Mouse (Mus musculus): ENCODE measurements around the gene Apbb2.

Apbb2 gene

DNA sequence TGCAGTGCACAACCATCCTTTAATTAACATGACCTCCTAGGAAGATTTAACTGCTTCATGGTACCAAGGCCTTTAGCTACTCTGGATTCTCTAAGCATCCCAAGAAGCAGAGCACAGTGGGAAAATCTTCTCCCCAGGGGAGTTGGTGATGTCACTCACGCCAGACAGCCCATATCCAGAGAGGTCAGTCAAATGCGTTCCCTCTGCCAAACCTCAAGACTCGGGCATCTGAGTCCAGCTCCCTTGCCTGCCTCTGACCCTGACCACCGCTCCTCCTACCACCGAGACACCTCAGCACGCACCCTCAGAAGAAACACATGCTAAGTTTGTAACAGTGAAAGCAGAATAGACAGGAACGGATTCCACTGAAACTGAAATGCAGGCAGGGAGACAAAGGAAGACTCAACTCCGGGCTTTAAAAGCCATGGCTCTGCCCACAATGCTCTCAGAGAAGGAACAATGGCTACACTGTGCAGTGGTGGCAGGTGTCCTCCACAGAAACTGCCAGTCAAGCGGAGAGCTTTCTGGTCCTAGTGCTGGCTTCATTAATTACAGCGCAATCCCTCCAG, 72.9 kb downstream of the Apbb2 start:
- DNase-seq = peak in 1 of 2 experiments; percentile 32

- DNase-seq = no peak
Observed at GRCm38 (mm10) chr5:66543761-66544160, 74.8 kb downstream of the Apbb2 start.

DNA sequence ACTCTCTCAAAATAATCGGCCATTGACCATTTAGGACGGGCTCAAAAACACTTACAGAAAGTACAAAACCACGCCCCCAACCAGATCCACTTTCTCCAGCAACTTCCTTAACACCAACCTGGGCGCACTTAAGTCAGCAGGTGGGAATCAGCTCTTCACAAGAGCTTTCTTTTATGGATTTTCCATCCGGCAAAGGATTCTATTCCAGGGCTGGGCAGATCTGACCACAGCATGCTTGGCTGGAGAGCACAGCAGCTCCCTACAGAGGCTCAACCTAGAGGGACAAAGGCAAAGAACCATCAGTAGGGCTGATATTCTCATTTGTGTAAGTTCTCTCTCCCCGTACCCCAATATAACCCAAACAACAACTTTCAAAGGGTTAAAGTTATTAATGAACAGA, 75.2 kb downstream of the Apbb2 start:
- DNase-seq = no peak

GRCm38 (mm10) chr5:66542521-66542920, 76.1 kb downstream of the Apbb2 start:
- no peak for DNase-seq

DNA sequence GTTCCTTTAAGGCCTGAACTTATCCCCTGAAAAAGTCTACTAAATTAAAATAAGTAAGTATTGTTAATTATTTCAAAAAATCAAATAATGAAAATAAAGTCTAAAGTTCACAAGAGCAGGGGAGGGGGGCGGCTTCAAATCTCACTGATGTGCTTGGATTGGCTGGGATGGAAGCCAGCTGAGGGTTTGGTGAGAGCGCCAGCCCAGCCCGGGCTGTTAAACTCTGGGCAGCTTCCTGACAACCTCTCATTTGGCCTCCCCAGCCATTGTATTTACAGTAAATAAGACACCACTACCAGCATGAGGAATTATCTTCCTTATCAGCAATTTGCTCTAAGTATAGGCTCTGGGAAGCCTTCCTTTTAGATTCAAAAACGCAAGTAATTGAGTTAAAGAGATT, 77.2 kb downstream of the Apbb2 start:
- no peak for DNase-seq

- DNase-seq = no peak
Observed at GRCm38 (mm10) chr5:66540246-66540645, 78.3 kb downstream of the Apbb2 start.

GRCm38 (mm10) chr5:66537811-66538210, 80.8 kb downstream of the Apbb2 start:
- no peak for DNase-seq

- DNase-seq = no peak
Observed at GRCm38 (mm10) chr5:66536696-66537358, 81.8 kb downstream of the Apbb2 start.

DNA sequence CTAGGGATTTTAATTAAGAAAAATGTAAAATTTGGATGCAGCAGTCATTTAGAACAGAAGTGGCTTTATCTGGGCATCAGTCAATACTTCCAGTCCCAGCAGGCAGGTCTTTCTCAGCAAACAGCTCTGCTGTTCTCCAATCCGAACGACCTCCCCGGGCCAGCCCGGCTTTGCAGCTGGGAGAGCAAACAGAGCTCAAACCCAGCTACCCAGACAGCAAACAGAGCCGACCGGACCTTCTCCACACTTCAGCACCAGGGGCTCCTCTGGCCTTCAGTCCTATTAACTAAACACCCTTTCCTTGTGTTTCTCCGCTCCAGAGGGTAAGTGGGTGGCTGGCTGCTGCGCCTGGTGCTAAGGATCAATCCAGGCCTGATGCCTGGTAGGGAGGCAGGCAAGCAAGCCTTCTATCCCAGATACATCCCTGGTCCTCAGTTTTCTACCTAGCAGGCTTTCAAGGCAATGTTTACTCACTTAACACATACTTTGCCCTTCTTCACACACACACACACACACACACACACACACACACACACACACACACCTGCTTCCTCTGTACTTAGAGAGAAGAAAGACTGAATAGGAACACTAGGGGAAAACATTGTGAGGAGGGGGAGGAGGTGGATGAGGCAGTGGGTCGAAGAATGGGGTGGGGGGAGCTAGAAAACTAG, 82.9 kb downstream of the Apbb2 start:
- DNase-seq = no peak

DNA sequence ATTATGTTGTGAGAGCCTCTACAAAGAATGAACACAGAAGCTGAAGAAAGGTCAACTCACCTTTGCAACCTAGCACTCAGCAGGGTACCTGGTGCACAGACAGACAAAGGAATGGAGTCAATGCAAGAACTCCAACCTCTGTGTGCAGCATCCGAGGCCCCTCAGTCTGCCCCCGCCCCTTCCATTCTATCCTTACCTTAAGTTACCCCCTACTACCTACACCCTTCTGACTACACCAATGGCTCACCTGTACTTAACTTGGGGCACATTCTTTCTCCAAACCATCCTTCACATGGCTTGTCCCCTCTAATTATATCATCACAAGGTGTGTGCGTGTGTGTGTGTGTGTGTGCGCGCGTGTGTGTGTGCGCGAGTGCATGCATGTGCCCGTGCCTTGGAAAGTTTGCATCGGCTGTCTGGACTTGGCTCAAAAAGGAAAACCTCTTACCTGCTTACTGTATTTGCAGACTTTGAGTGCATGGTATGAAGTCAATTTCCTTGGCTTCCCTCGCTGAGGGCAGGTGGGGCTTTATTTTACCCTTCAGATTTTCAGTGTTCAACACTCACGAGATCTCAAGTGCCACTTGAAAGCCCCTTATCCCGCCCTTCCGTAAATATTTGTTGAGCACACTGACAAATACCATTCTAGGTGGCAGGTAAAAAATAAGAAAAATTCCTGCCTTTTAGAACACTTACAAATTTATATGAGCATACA, 84.7 kb downstream of the Apbb2 start:
- no peak for DNase-seq

DNA sequence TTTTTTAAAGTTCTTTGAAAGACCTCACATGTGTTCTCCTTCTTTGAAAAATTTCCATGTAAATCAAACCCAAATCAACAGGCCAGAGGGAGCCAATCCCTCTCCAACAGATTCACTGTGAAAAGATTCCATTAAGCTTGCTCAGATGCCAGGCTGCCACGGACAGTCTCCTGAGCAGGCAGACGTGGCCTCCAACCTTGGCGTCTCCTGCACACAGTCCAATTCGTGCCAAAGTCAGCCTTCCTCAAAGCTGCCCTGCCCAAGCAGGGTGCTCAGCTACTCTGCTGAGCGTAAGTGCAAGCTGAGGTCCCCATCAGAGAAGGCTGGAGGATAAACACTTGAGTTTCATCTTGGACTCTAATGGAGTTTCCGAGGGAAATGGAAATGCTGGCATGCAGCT, 85.8 kb downstream of the Apbb2 start:
- peak; percentile 61 to 78 for DNase-seq

DNA sequence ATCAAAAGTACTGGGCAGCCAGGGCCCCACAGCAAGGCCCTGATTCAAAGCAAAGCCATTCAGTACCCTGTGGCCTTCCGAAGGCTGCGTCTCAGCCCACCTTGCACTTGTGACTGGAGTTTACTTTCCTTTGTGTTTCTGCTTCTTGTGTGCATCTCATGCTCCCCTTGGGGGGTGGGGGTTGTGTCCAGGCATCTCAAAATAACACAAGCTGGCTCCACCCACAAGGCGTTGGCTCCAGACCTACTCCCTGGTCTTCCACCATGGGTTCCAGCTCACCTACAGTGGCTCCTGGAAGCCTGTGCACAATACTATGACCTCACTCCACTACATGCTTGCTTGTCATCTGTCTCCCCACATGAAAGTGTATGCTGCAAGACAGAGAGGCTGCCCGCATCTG, 88.2 kb downstream of the Apbb2 start:
- no peak for DNase-seq

GRCm38 (mm10) chr5:66529631-66530030, 89.0 kb downstream of the Apbb2 start:
- no peak for DNase-seq

- DNase-seq = no peak
Observed at GRCm38 (mm10) chr5:66528567-66528966, 90.0 kb downstream of the Apbb2 start.

DNA sequence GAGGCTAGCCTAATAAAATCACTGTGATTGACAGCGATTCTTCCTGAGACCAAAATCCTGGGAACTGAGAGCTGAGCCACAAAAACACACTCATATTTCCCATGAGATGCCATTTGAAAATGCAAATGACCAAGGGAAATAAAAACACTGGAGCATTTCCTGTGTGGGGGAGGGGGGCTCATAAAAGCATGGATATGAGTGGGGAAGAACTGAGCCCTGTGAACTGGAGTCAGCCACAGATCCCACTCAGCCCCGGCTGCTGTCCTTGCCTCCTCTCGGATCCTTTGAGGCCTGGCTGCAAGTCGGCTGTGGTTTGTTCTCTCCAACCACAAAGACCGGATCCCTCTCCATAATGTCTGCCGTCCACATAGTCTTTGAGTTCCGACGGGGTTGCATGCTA, 91.5 kb downstream of the Apbb2 start:
- DNase-seq = no peak

GRCm38 (mm10) chr5:66525002-66525401, 93.6 kb downstream of the Apbb2 start:
- no peak for DNase-seq

DNA sequence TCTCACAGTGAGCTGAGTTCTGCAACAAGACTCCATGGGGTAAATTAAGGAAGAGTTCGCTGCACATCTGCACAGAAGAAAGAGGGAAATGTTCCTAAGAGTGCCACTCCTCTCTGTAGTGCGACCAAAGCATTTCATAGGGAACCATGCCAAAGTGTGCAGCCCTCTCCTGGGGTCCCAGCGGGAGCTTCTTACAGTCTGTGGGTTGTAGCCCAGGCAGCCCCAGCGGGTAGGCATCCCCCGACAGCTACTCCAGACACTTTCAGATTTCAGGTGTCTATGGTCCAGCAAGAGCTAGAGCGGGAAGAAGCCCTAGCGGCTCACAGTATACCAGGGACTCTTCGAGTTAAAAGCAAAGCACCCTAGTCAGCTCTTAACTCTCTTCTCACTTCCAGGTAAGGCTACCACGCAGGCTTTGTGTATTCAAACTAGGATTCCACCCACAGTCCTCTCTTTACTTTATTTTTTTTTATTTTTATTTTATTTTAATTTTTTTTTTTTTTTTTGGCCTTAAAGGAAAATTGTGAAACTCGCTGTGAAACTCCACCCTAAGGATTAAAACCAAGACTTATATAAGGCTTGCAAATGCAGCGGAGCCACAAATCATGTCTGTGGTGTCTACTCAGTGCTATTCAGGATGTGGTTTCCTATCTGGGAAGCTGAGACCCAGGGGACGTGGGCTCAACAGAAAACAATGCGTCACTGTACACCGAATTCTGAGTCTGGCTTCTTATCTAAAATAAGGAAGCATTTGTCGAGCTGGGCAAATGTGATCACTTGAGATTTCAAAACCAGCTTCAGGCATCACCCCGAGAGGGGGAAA, 94.7 kb downstream of the Apbb2 start:
- no peak for DNase-seq

- no peak for DNase-seq
Observed at GRCm38 (mm10) chr5:66521250-66521649, 97.3 kb downstream of the Apbb2 start.

- DNase-seq = peak; percentile 34 to 36
Observed at GRCm38 (mm10) chr5:66519511-66519910, 99.1 kb downstream of the Apbb2 start.

DNA sequence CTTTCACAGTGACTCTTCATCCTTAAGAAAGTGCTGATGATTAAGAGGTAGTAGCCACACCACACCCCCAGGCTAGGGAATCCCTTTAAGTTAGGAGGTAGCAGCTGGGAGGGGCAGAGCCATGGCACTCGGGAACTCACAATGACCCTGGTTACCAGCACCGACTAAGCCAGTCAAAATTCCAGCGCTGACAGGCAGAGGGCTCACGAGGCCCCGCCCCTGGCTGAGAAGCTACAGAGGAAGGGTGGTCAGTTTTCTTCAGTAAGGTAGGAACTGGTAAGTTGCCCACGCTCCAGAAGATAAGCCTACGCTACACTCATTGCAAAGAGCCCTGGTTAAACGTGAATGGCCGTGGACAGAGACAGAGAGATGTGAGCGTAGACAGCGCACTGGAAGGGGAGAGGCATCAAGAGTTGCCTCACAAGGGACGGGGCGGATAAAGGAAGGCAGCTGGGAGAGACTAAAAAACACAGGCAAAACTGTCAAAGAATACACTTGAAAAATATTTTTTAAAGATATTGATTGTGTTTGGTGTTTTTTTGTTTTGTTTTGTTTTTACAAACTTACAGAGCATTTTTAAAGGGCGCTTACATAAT, 100.1 kb downstream of the Apbb2 start:
- no peak for DNase-seq

- no peak for DNase-seq
Observed at GRCm38 (mm10) chr5:66517503-66517902, 101.1 kb downstream of the Apbb2 start.

DNA sequence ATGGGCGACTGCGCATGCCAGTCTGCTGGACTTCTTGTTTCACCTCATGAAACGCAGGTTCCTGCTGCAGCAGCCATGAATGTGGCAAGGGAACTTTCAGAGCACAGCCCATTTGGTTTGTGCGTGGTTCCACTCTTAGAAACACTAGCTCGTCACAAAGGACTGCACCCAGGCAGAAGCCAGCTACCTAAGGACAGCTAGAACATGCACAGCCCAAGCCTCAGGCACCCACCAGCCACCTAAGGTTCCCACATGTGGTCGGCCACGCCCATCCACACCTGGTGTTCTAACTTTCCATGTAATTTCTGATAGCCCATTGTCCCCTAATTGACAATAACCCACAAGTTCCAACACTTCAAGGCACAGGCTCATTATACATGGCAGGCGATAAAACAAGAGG, 102.3 kb downstream of the Apbb2 start:
- no peak for DNase-seq

- DNase-seq = no peak
Observed at GRCm38 (mm10) chr5:66515271-66515670, 103.3 kb downstream of the Apbb2 start.

All from cerebellum, adult 18-20 months (tissue).